Mouse (Mus musculus) layer of hippocampus, adult 11-12 months (tissue): Measurements from ENCODE around the gene Mab21l2.

Experiments used
- DNase-seq: peaks from one replicate; pipeline ENCODE4 v3.0.0; 2022; ENCODE audit warnings: low spot score

Gene Mab21l2

GRCm38 (mm10) chr3:86539555-86540168 lies 8.8 kb downstream of the Mab21l2 start:
- no peak for DNase-seq

- DNase-seq = no peak
Measured at GRCm38 (mm10) chr3:86538645-86539554, 9.5 kb downstream of the Mab21l2 start.

GRCm38 (mm10) chr3:86536751-86537150 lies 11.7 kb downstream of the Mab21l2 start:
- no peak for DNase-seq

GRCm38 (mm10) chr3:86531531-86532269 lies 16.7 kb downstream of the Mab21l2 start:
- no peak for DNase-seq

- DNase-seq = no peak
Measured at GRCm38 (mm10) chr3:86522880-86523505, 25.4 kb downstream of the Mab21l2 start.

- DNase-seq = no peak
Measured at GRCm38 (mm10) chr3:86518506-86519109, 29.8 kb downstream of the Mab21l2 start.

GRCm38 (mm10) chr3:86500586-86500985 lies 47.8 kb downstream of the Mab21l2 start:
- no peak for DNase-seq
